Mouse (Mus musculus) heart, embryonic 14.5 days (tissue): Measurements from ENCODE around the gene Ngly1. TPM values are rescaled to one million over a fixed set of nuclear protein-coding genes. Genes with fewer than 3 reads are reported as not detected.

Experiments
- ATAC-seq: fragments of 200-750 bp; cut with Nextera tagmentation; 2 replicates; pipeline ENCODE4 v1.8.0; 2017; ENCODE audit warnings: low read depth, moderate TSS enrichment; ENCODE audit not compliant: insufficient number of reproducible peaks, insufficient read depth, low FRiP score
- H3K27ac ChIP-seq, 2 experiments: fragments of 200-500 bp in 1 of 2; fragments of 300-500 bp in 1 of 2; sonication (generic) in 1 of 2; replicated peaks in 1 of 2; 2 replicates each; pipeline ENCODE4 v1.5.1; 2012 to 2014; ENCODE audit warnings: low read depth in 2 of 2, low read length in 2 of 2, control low read depth in 1 of 2, mild to moderate bottlenecking in 1 of 2, mixed read lengths in 1 of 2; ENCODE audit not compliant: control insufficient read depth in 1 of 2, insufficient read depth in 1 of 2
- H3K27me3 ChIP-seq: fragments of 300-500 bp; sonication (generic); 2 replicates; pipeline ENCODE4 v1.6.1; 2014; ENCODE audit warnings: mild to moderate bottlenecking, low read length, control low read depth; ENCODE audit not compliant: control insufficient read depth, insufficient read depth
- H3K36me3 ChIP-seq: fragments of 300-500 bp; sonication (generic); 2 replicates; pipeline ENCODE4 v1.6.1; 2014; ENCODE audit warnings: mild to moderate bottlenecking, control low read depth, low read length, mixed read lengths; ENCODE audit not compliant: control insufficient read depth, insufficient read depth
- H3K4me1 ChIP-seq, 2 experiments: fragments of 200-500 bp in 1 of 2; fragments of 300-500 bp in 1 of 2; sonication (generic) in 1 of 2; 2 replicates each; pipeline ENCODE4 v1.6.1; 2012 to 2014; ENCODE audit warnings: low read length in 2 of 2, control low read depth in 1 of 2, mixed read lengths in 1 of 2; ENCODE audit not compliant: control insufficient read depth in 2 of 2, insufficient read depth in 2 of 2
- H3K4me2 ChIP-seq: fragments of 300-500 bp; sonication (generic); 2 replicates; pipeline ENCODE4 v1.6.1; 2014; ENCODE audit warnings: mild to moderate bottlenecking, low read length
- H3K4me3 ChIP-seq, 2 experiments: fragments of 200-500 bp in 1 of 2; fragments of 300-500 bp in 1 of 2; sonication (generic) in 1 of 2; 2 replicates each; pipeline ENCODE4 v1.5.1; 2012 to 2014; ENCODE audit warnings: low read length in 2 of 2, mild to moderate bottlenecking in 2 of 2, control low read depth in 1 of 2, low read depth in 1 of 2, moderate library complexity in 1 of 2; ENCODE audit not compliant: control insufficient read depth in 1 of 2, insufficient read depth in 1 of 2
- H3K9ac ChIP-seq: fragments of 300-500 bp; sonication (generic); 2 replicates; pipeline ENCODE4 v1.6.1; 2014; ENCODE audit warnings: mild to moderate bottlenecking, low read length
- H3K9me3 ChIP-seq: fragments of 300-500 bp; sonication (generic); 2 replicates; pipeline ENCODE4 v1.6.1; 2016; ENCODE audit warnings: low read length, control low read depth; ENCODE audit not compliant: control insufficient read depth
- WGBS: fragments of 180-500 bp; shearing (Covaris S2); extraction: QIAGEN DNeasy Blood & Tissue Kit; methylation state at CpG from one replicate; pipeline ENCODE4 v1.1.7; 2014; 5-methylcytosine and 5-hydroxymethylcytosine counted together
- polyA plus RNA-seq: library from polyadenylated mRNA; unstranded; fragments of >200 nt; fragmentation: Nextera tagmentation; extraction: Ambion mirVana; gene quantifications from 2 replicates; pipeline ENCODE4 v1.2.1, GENCODE M21; 2014

The Ngly1 gene
- polyA plus RNA-seq, 1 experiment from 2014 or later: 26.6 TPM

GRCm38 (mm10) chr14:16230581-16230980 is 18.5 kb upstream of the Ngly1 start:
- Histone ChIP-seq H3K27ac (no peak overlapping the region), H3K36me3 (no peaks in the 10 kb centered on the region), H3K27me3 (no peaks in the 10 kb centered on the region), H3K9me3 (no peaks in the 10 kb centered on the region), H3K4me2 (no peak overlapping the region), H3K4me3 (no peak overlapping the region), H3K9ac (no peak overlapping the region), H3K4me1 (no peaks in the 10 kb centered on the region)
- no peak for ATAC-seq

GRCm38 (mm10) chr14:16233515-16233914 is 15.6 kb upstream of the Ngly1 start:
- no peak for ATAC-seq
- no peak overlapping the region for H3K4me2 ChIP-seq
- no peaks in the 10 kb centered on the region for H3K9me3 ChIP-seq
- H3K4me3 ChIP-seq: no peak overlapping the region
- H3K9ac ChIP-seq: no peak overlapping the region
- H3K27ac ChIP-seq: no peak overlapping the region
- no peaks in the 10 kb centered on the region for H3K27me3 ChIP-seq
- no peaks in the 10 kb centered on the region for H3K36me3 ChIP-seq
- 15% methylated on average over 1 of the region's 1 CpGs for WGBS
- no peaks in the 10 kb centered on the region for H3K4me1 ChIP-seq

DNA sequence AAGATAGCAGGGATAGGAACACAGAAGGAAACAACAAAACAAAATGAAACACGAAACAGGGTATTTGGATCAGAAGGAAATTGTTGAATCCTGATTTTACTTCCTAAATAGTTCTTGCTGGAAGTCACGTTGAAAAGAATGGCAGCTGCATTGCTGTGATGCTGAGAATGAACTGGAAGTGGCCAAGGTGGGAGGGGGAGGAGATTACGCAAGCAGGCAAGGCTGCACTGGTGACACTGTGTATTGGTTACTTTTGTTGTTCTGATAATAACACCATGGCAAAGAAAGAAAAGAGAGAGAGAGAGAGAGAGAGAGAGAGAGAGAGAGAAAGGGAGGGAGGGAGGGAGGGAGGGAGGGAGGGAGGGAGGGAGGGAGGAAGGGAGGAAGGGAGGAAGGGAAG is 12.6 kb upstream of the Ngly1 start:
- ATAC-seq: no peak
- H3K27me3 ChIP-seq: no peaks in the 10 kb centered on the region
- H3K4me2 ChIP-seq: no peak overlapping the region
- no peak overlapping the region for H3K4me3 ChIP-seq
- H3K36me3 ChIP-seq: peaks cover 14% of the 10 kb centered on the region
- H3K4me1 ChIP-seq: no peaks in the 10 kb centered on the region
- no peak overlapping the region for H3K9ac ChIP-seq
- no peaks in the 10 kb centered on the region for H3K9me3 ChIP-seq
- 72% methylated on average over 3 of the region's 3 CpGs for WGBS
- no peak overlapping the region for H3K27ac ChIP-seq

GRCm38 (mm10) chr14:16242193-16242815 is 6.8 kb upstream of the Ngly1 start:
- H3K9ac ChIP-seq: no peak overlapping the region
- H3K4me2 ChIP-seq: peak overlapping the region; percentile 77
- H3K4me3 ChIP-seq: peak overlapping the region; percentile 59 to 84; a peak in 2 of 4 replicates
- peaks cover 14% of the 10 kb centered on the region for H3K36me3 ChIP-seq
- WGBS: 97% methylated on average over 10 of the region's 10 CpGs
- peaks cover 0 to 6% of the 10 kb centered on the region in 2 experiments; a peak in 3 of 4 replicates for H3K4me1 ChIP-seq
- no peak for ATAC-seq
- H3K9me3 ChIP-seq: no peaks in the 10 kb centered on the region
- H3K27me3 ChIP-seq: no peaks in the 10 kb centered on the region
- no peak overlapping the region for H3K27ac ChIP-seq

GRCm38 (mm10) chr14:16242947-16243602 is 6.0 kb upstream of the Ngly1 start:
- Histone ChIP-seq H3K9me3 (no peaks in the 10 kb centered on the region), H3K36me3 (peaks cover 14% of the 10 kb centered on the region), H3K27ac (peak overlapping the region; percentile 81 to 89), H3K4me2 (peak overlapping the region; percentile 77), H3K9ac (peak overlapping the region; percentile 78), H3K4me3 (peak overlapping the region; percentile 59 to 84), H3K4me1 (peaks cover 0 to 6% of the 10 kb centered on the region in 2 experiments; a peak in 3 of 4 replicates), H3K27me3 (no peaks in the 10 kb centered on the region)
- peak; percentile 87 for ATAC-seq
- WGBS: 1% methylated on average over 34 of the region's 34 CpGs

DNA sequence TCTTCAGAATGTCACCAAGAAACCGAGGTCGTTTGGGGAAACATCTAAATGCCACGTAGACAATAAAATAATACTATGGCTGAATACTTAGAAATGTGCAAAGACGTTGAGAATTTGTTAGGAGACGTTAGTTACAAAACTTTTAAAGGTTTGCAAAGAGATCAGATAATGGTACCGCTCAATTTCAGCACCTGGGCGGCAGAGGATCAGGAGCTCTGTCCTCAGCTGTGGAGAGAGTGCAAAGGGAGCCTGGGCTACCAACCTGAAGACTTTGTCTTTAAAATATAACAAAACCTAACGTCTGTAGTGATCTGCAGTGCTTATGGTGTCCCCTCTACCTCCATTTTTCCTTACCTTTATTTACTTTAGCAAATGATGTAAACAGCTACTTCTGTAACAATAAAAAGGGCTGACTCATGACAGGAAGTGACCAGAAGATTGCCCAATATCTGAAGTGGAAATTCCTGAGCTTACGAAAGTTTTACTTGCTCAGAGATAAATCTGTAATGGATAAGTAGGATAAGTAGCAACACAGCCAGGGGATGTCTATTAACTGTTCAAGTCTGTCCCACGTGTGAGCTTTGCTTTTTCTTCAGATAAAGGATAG is 5.4 kb upstream of the Ngly1 start:
- Histone ChIP-seq H3K4me2 (peak overlapping the region; percentile 77), H3K27ac (peak overlapping the region; percentile 81 to 89), H3K9ac (peak overlapping the region; percentile 78), H3K27me3 (no peaks in the 10 kb centered on the region), H3K4me3 (peak overlapping the region; percentile 59 to 84), H3K9me3 (no peaks in the 10 kb centered on the region), H3K4me1 (peaks cover 0 to 12% of the 10 kb centered on the region in 2 experiments; a peak in 3 of 4 replicates), H3K36me3 (peaks cover 14% of the 10 kb centered on the region)
- no peak for ATAC-seq
- WGBS: 4% methylated on average over 10 of the region's 10 CpGs

DNA sequence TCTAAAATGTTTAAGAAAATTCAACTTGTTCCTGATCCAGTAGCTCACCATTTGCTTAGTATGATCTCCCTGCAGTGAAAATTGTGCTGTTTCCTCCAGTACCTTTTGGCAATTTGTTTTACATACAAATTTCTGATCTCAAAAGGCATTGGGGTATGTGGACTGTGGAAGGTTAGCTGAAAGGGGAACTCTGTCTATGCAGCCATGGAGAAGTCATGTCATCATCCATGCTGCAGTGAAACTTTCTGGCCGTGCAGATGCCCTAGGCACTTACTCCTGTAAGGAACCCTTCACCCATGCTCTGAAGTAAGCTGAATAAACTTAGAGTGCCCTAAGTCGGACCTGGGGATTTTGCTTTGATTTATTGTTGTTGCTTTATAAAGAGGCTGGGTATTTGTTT is 4.7 kb upstream of the Ngly1 start:
- H3K4me2 ChIP-seq: peak overlapping the region; percentile 77
- no peaks in the 10 kb centered on the region for H3K9me3 ChIP-seq
- 74% methylated on average over 2 of the region's 2 CpGs for WGBS
- H3K27ac ChIP-seq: 0 out of 4 replicates have a peak overlapping the region, but pooled peaks of 1 of the 2 experiments have one; percentile 81
- no peak overlapping the region for H3K9ac ChIP-seq
- peaks cover 0 to 13% of the 10 kb centered on the region in 2 experiments; a peak in 3 of 4 replicates for H3K4me1 ChIP-seq
- no peak overlapping the region for H3K4me3 ChIP-seq
- peaks cover 14% of the 10 kb centered on the region for H3K36me3 ChIP-seq
- ATAC-seq: no peak
- H3K27me3 ChIP-seq: no peaks in the 10 kb centered on the region
